Mouse (Mus musculus) hindbrain, postnatal 0 days (tissue): ENCODE measurements at regions not wholly inside any gene's neighbourhood (a gene's known extent, or its start where the extent isn't known, plus 50 kb on each side); places are given as distances from the start of the nearest gene placed in this dataset.

Source experiments
- ATAC-seq: fragments of 200-750 bp; cut with Nextera tagmentation; 2 replicates; pipeline ENCODE4 v1.8.0; 2017; ENCODE audit warnings: mild to moderate bottlenecking, moderate TSS enrichment, moderate library complexity
- DNase-seq: peaks from one replicate; pipeline ENCODE4 v3.0.0-alpha.2; 2015; ENCODE audit warnings: low spot score
- H3K27ac ChIP-seq: fragments of 300-500 bp; sonication (generic); 2 replicates; pipeline ENCODE4 v1.5.1; 2014; ENCODE audit warnings: mild to moderate bottlenecking
- H3K27me3 ChIP-seq: fragments of 300-500 bp; sonication (generic); 2 replicates; pipeline ENCODE4 v1.6.1; 2014; ENCODE audit warnings: low read length, mixed read lengths; ENCODE audit not compliant: insufficient read depth
- H3K36me3 ChIP-seq: fragments of 300-500 bp; sonication (generic); 2 replicates; pipeline ENCODE4 v1.6.1; 2014; ENCODE audit warnings: low read length, mixed read lengths; ENCODE audit not compliant: insufficient read depth
- H3K4me1 ChIP-seq: fragments of 300-500 bp; sonication (generic); 2 replicates; pipeline ENCODE4 v1.6.1; 2014; ENCODE audit warnings: antibody characterized with exemption, low read length, mixed read lengths; ENCODE audit not compliant: insufficient read depth
- H3K4me2 ChIP-seq: fragments of 300-500 bp; sonication (generic); 2 replicates; pipeline ENCODE4 v1.6.1; 2014; ENCODE audit warnings: low read depth, mild to moderate bottlenecking, low read length, moderate library complexity, mixed read lengths
- H3K4me3 ChIP-seq: fragments of 300-500 bp; sonication (generic); 2 replicates; pipeline ENCODE4 v1.5.1; 2014; ENCODE audit warnings: low read length
- H3K9ac ChIP-seq: fragments of 300-500 bp; sonication (generic); replicated peaks from 2 replicates; pipeline ENCODE4 v1.6.1; 2014; ENCODE audit warnings: mild to moderate bottlenecking, low read length, moderate library complexity, mixed read lengths
- H3K9me3 ChIP-seq: fragments of 300-500 bp; sonication (generic); 2 replicates; pipeline ENCODE4 v1.6.1; 2016; ENCODE audit warnings: low read length, mixed read lengths
- CTCF ChIP-seq: IDR thresholded peaks from 2 replicates; pipeline ENCODE4 v1.5.1; 2016; ENCODE audit warnings: antibody characterized with exemption, control low read depth, low read depth
- WGBS: fragments of 180-500 bp; shearing (Covaris S2); extraction: QIAGEN DNeasy Blood & Tissue Kit; methylation state at CpG from one replicate; pipeline ENCODE4 v1.1.7; 2014; 5-methylcytosine and 5-hydroxymethylcytosine counted together

GRCm38 (mm10) chr1:19951050-19951679 is 666.7 kb downstream of the Pkhd1 start:
- Histone ChIP-seq H3K9ac (no peak overlapping the region), H3K4me3 (no peak overlapping the region), H3K27ac (no peak overlapping the region), H3K27me3 (no peaks in the 10 kb centered on the region), H3K9me3 (no peaks in the 10 kb centered on the region), H3K4me2 (peak overlapping the region; percentile 39), H3K36me3 (no peaks in the 10 kb centered on the region), H3K4me1 (no peaks in the 10 kb centered on the region)
- ATAC-seq (no peak), DNase-seq (no peak)
- WGBS, result 12% methylated on average over 7 of the region's 7 CpGs
- TF ChIP-seq CTCF, result no peak

GRCm38 (mm10) chr1:19951680-19952248 is 666.1 kb downstream of the Pkhd1 start:
- H3K4me3 ChIP-seq, result no peak overlapping the region
- no peak for TF ChIP-seq CTCF
- no peaks in the 10 kb centered on the region for H3K9me3 ChIP-seq
- H3K4me2 ChIP-seq, result peak overlapping the region; percentile 39
- ATAC-seq (no peak), DNase-seq (no peak)
- no peaks in the 10 kb centered on the region for H3K36me3 ChIP-seq
- 25% methylated on average over 8 of the region's 8 CpGs for WGBS
- no peak overlapping the region for H3K27ac ChIP-seq
- H3K9ac ChIP-seq, result no peak overlapping the region
- H3K27me3 ChIP-seq, result no peaks in the 10 kb centered on the region
- no peaks in the 10 kb centered on the region for H3K4me1 ChIP-seq

- Histone ChIP-seq H3K36me3 (no peaks in the 10 kb centered on the region), H3K27ac (no peak overlapping the region), H3K9ac (no peak overlapping the region), H3K4me3 (no peak overlapping the region), H3K4me1 (no peaks in the 10 kb centered on the region), H3K27me3 (no peaks in the 10 kb centered on the region), H3K4me2 (no peak overlapping the region), H3K9me3 (no peaks in the 10 kb centered on the region)
- ATAC-seq (peak; percentile 80), DNase-seq (peak; percentile 71)
- 37% methylated on average over 4 of the region's 4 CpGs for WGBS
- TF ChIP-seq CTCF, result peak; percentile 52
These were observed 644.5 kb downstream of the Pkhd1 start for GRCm38 (mm10) chr1:19973364-19973763.

- H3K36me3 ChIP-seq, result no peaks in the 10 kb centered on the region
- H3K4me2 ChIP-seq, result no peak overlapping the region
- no peaks in the 10 kb centered on the region for H3K9me3 ChIP-seq
- no peak overlapping the region for H3K9ac ChIP-seq
- no peak overlapping the region for H3K27ac ChIP-seq
- 64% methylated on average over 2 of the region's 2 CpGs for WGBS
- ATAC-seq (no peak), DNase-seq (no peak)
- H3K4me1 ChIP-seq, result no peaks in the 10 kb centered on the region
- no peak overlapping the region for H3K4me3 ChIP-seq
- TF ChIP-seq CTCF, result no peak
- no peaks in the 10 kb centered on the region for H3K27me3 ChIP-seq
These were observed 643.9 kb downstream of the Pkhd1 start for GRCm38 (mm10) chr1:19973981-19974380.

GRCm38 (mm10) chr1:19975436-19975835 is 642.4 kb downstream of the Pkhd1 start:
- no peaks in the 10 kb centered on the region for H3K9me3 ChIP-seq
- H3K27me3 ChIP-seq, result no peaks in the 10 kb centered on the region
- no peak for TF ChIP-seq CTCF
- no peaks in the 10 kb centered on the region for H3K4me1 ChIP-seq
- no peak for ATAC-seq
- no peak overlapping the region for H3K4me2 ChIP-seq
- no peak overlapping the region for H3K27ac ChIP-seq
- H3K36me3 ChIP-seq, result no peaks in the 10 kb centered on the region
- no peak overlapping the region for H3K9ac ChIP-seq
- DNase-seq, result no peak
- H3K4me3 ChIP-seq, result no peak overlapping the region

GRCm38 (mm10) chr1:19981189-19981588 is 636.7 kb downstream of the Pkhd1 start:
- WGBS, result 23% methylated on average over 1 of the region's 1 CpGs
- H3K4me1 ChIP-seq, result 0 out of 2 replicates have a peak, but pooled peaks cover 4% of the 10 kb centered on the region
- ATAC-seq, result no peak
- H3K9me3 ChIP-seq, result no peaks in the 10 kb centered on the region
- no peak overlapping the region for H3K4me2 ChIP-seq
- H3K4me3 ChIP-seq, result no peak overlapping the region
- DNase-seq, result no peak
- H3K27ac ChIP-seq, result no peak overlapping the region
- H3K9ac ChIP-seq, result no peak overlapping the region
- no peak for TF ChIP-seq CTCF
- no peaks in the 10 kb centered on the region for H3K36me3 ChIP-seq
- H3K27me3 ChIP-seq, result no peaks in the 10 kb centered on the region

GRCm38 (mm10) chr1:19982791-19983190 is 635.1 kb downstream of the Pkhd1 start:
- Histone ChIP-seq H3K4me2 (no peak overlapping the region), H3K9me3 (no peaks in the 10 kb centered on the region), H3K4me3 (no peak overlapping the region), H3K27ac (no peak overlapping the region), H3K9ac (no peak overlapping the region), H3K27me3 (no peaks in the 10 kb centered on the region), H3K4me1 (0 out of 2 replicates have a peak, but pooled peaks cover 4% of the 10 kb centered on the region), H3K36me3 (no peaks in the 10 kb centered on the region)
- peak; percentile 46 for DNase-seq
- no peak for TF ChIP-seq CTCF
- 37% methylated on average over 3 of the region's 3 CpGs for WGBS
- ATAC-seq, result no peak
